Comparison of ENCODE assay signal across 9 mouse cellular contexts in genomic region chr12:111376053-111376452, GRCm38 (mm10). TPM values are rescaled to one million over a fixed set of nuclear protein-coding genes. Genes with fewer than 3 reads are reported as not detected.
DNase-seq lines count a peak whose midpoint lies in the region; ATAC-seq and TF ChIP-seq lines count a peak whose summit lies in the region.
"Had no signal": no experiment of that assay in that cellular context is flagged by ENCODE, and none has a peak within 500 bp of the region (broad histone marks: within the 10 kb centered on the region; RNA-seq: fewer than 3 reads in every experiment).

No protein-coding gene starts in this region.

- peak overlapping the region; percentile 94; the same call in 1 of the 2 replicates for H3K27ac ChIP-seq in heart, embryonic 10.5 days
- H3K27ac ChIP-seq in CH12.LX (ENCODE audit: insufficient read depth, low read depth), result no peak overlapping the region
- peak overlapping the region; percentile 97; the same call in 1 of the 2 replicates for H3K27ac ChIP-seq in hindbrain, embryonic 10.5 days

- TF ChIP-seq POLR2A in CH12.LX (IDR thresholded peaks at IDR 0.05; ENCODE audit: low read depth, low read length), result no peak

- peak overlapping the region; percentile 80 for H3K9ac ChIP-seq in CH12.LX (ENCODE audit: insufficient read depth, low read depth)

- no peaks in the 10 kb centered on the region for H3K36me3 ChIP-seq in heart, embryonic 10.5 days
- peaks cover 0 to 2% of the 10 kb centered on the region in 2 experiments for H3K36me3 ChIP-seq in CH12.LX (replicated peaks in 1 of 2; ENCODE audit: control insufficient read depth in 1 of 2, insufficient read depth in 1 of 2, low read length in 1 of 2)
- H3K36me3 ChIP-seq in hindbrain, embryonic 10.5 days, result no peaks in the 10 kb centered on the region

- H3K9me3 ChIP-seq in heart, embryonic 10.5 days, result no peaks in the 10 kb centered on the region
- H3K9me3 ChIP-seq in CH12.LX (replicated peaks; ENCODE audit: low read length), result no peaks in the 10 kb centered on the region
- no peaks in the 10 kb centered on the region for H3K9me3 ChIP-seq in hindbrain, embryonic 10.5 days

- dilution Hi-C loops in CH12.LX (cut with MboI; ENCODE audit: extremely low pct_ligation_motif_present, extremely low pct_unique_long_range_greater_than_20kb, low sequenced_read_pairs), result no loop called here

- peak overlapping the region; percentile 94 for H3K4me3 ChIP-seq in heart, embryonic 10.5 days
- H3K4me3 ChIP-seq in CH12.LX (replicated peaks in 1 of 3; ENCODE audit: low read depth in 2 of 3, low read length in 2 of 3, poor library complexity in 1 of 3), result peak overlapping the region in 2 of 3 experiments; percentile 39 to 99
- H3K4me3 ChIP-seq in hindbrain, embryonic 10.5 days, result peak overlapping the region; percentile 96

- TF ChIP-seq CTCF in CH12.LX (conservative IDR thresholded peaks at IDR 0.05 in 1 of 2, IDR thresholded peaks at IDR 0.05 in 1 of 2; ENCODE audit: low read depth in 2 of 2, low read length in 2 of 2), result no peak

- in situ Hi-C loops in CH12.LX (cut with MboI; ENCODE audit: low pct_ligation_motif_present, low pct_unique_long_range_greater_than_20kb, low sequenced_read_pairs), result no loop called here

- H3K4me2 ChIP-seq in CH12.LX (ENCODE audit: insufficient read depth, low read depth, poor library complexity, severe bottlenecking), result peak overlapping the region; percentile 79

- no peaks in the 10 kb centered on the region; the same call in 1 of the 2 replicates for H3K79me2 ChIP-seq in CH12.LX (replicated peaks; ENCODE audit: control insufficient read depth, extremely low read depth, insufficient read depth, poor library complexity, severe bottlenecking)

- no peak for TF ChIP-seq RAD21 in CH12.LX (IDR thresholded peaks at IDR 0.05; ENCODE audit: low read depth, low read length)

- no peak for DNase-seq in heart, embryonic 10.5 days (ENCODE audit: low spot score)
- DNase-seq in heart, postnatal 14 days, result no peak
- DNase-seq in CH12.LX (ENCODE audit: extremely low read depth), result no peak
- no peak for DNase-seq in hindbrain, embryonic 10.5 days (ENCODE audit: low spot score)
- no peak for DNase-seq in layer of hippocampus, adult 9-11 months
- DNase-seq in layer of hippocampus, adult 18-20 months (ENCODE audit: low spot score in 2 of 2), result no peak
- no peak for DNase-seq in cerebellum, adult 11 months

- H3K27me3 ChIP-seq in heart, embryonic 10.5 days (ENCODE audit: insufficient read depth, poor library complexity, severe bottlenecking), result no peaks in the 10 kb centered on the region
- H3K27me3 ChIP-seq in CH12.LX (replicated peaks), result peaks cover 23% of the 10 kb centered on the region
- no peaks in the 10 kb centered on the region for H3K27me3 ChIP-seq in hindbrain, embryonic 10.5 days (ENCODE audit: insufficient read depth, poor library complexity, severe bottlenecking)

- H3K4me1 ChIP-seq in heart, embryonic 10.5 days, result peaks cover 48% of the 10 kb centered on the region
- H3K4me1 ChIP-seq in CH12.LX (ENCODE audit: control insufficient read depth in 1 of 2, insufficient read depth in 2 of 2), result peaks cover 4 to 31% of the 10 kb centered on the region in 2 experiments
- peaks cover 43% of the 10 kb centered on the region for H3K4me1 ChIP-seq in hindbrain, embryonic 10.5 days (replicated peaks)

- 31% methylated on average over 6 of the region's 6 CpGs for WGBS in heart, embryonic 10.5 days
- WGBS in hindbrain, embryonic 10.5 days, result 55% methylated on average over 6 of the region's 6 CpGs

- intact Hi-C loops in heart, postnatal 14 days (cut with DNase I), result loop anchor here (2.0 kb wide), 1 partner anchor 29 kb away; no protein-coding TSS in a partner anchor

- ATAC-seq in megakaryocyte progenitor cell, adult 5-6 weeks (replicated peaks; ENCODE audit: poor library complexity), result peak; percentile 35; the same call in 1 of the 2 replicates

- TF ChIP-seq EP300 in CH12.LX (IDR thresholded peaks at IDR 0.05; ENCODE audit: low read length), result no peak

TF ChIP-seq in CH12.LX, 34 proteins besides CTCF, POLR2A, EP300 and RAD21:
- TF ChIP-seq MXI1 (IDR thresholded peaks at IDR 0.05; ENCODE audit: low read depth, low read length), result no peak

RNA-seq across cellular contexts. Expression of gene Cdc42bpb, which starts 1.5 kb away (rescaled TPM):
- 27.8 and 33.1 TPM in 2 replicates for polyA plus RNA-seq in heart, embryonic 10.5 days (2016; fragmentation: Nextera tagmentation; extraction: Ambion mirVana)
- total RNA-seq in heart, postnatal 14 days (2021), result 10 to 100 TPM; 73.0 to 82.1 TPM
- total RNA-seq in CH12.LX (2012; rRNA removed) (20.6 and 25.4 TPM in 2 replicates), CH12.LX (2014; rRNA removed) (12.9 and 16.7 TPM in 2 replicates)
- polyA plus RNA-seq in CH12.LX (2012; ENCODE audit: insufficient read length, low read depth), result 22.9 and 29.7 TPM in 2 replicates
- 32.6 and 34.7 TPM in 2 replicates for polyA plus RNA-seq in hindbrain, embryonic 10.5 days (2016; fragmentation: Nextera tagmentation; extraction: Ambion mirVana)
- total RNA-seq in megakaryocyte progenitor cell, adult 5-6 weeks (2015), result 1.5 and 5.4 TPM in 2 replicates
- total RNA-seq in megakaryocyte progenitor cell, adult 5-6 weeks (2017), result 2.9 and 5.2 TPM in 2 replicates
- 100 to 1,000 TPM; 119 to 124 TPM for total RNA-seq in layer of hippocampus, adult 18-20 months (2021)

RNA-seq across cellular contexts. Expression of gene Lbhd2, which starts 30.6 kb away (rescaled TPM):
- 0.21 and 0.30 TPM in 2 replicates for polyA plus RNA-seq in heart, embryonic 10.5 days (2016; fragmentation: Nextera tagmentation; extraction: Ambion mirVana)
- not detected for total RNA-seq in heart, postnatal 14 days (2021)
- total RNA-seq in CH12.LX (2012; rRNA removed) (not detected in 2 replicates), CH12.LX (2014; rRNA removed) (not detected in 2 replicates)
- polyA plus RNA-seq in CH12.LX (2012; ENCODE audit: insufficient read length, low read depth), result not detected in 2 replicates
- 0.25 TPM in 1 of 2 replicates, not detected in the other for polyA plus RNA-seq in hindbrain, embryonic 10.5 days (2016; fragmentation: Nextera tagmentation; extraction: Ambion mirVana)
- total RNA-seq in megakaryocyte progenitor cell, adult 5-6 weeks (2015), result 0.30 TPM in 1 of 2 replicates, not detected in the other
- total RNA-seq in megakaryocyte progenitor cell, adult 5-6 weeks (2017), result not detected in 2 replicates
- 1 to 10 TPM in 1 of 2 experiments, under 1 TPM in 1; 0.53 to 1.2 TPM for total RNA-seq in layer of hippocampus, adult 18-20 months (2021)
- total RNA-seq: neutrophil, adult 5-6 weeks had no signal

RNA-seq across cellular contexts. Expression of gene Exoc3l4, which starts 40.8 kb away (rescaled TPM):
- 14.5 and 14.6 TPM in 2 replicates for polyA plus RNA-seq in heart, embryonic 10.5 days (2016; fragmentation: Nextera tagmentation; extraction: Ambion mirVana)
- total RNA-seq in heart, postnatal 14 days (2021), result 1 to 10 TPM; 4.1 to 5.5 TPM
- total RNA-seq in CH12.LX (2012; rRNA removed), result 0.29 and 0.85 TPM in 2 replicates
- 0.80 and 1.2 TPM in 2 replicates for total RNA-seq in CH12.LX (2014; rRNA removed)
- polyA plus RNA-seq in CH12.LX (2012; ENCODE audit: insufficient read length, low read depth), result 0.56 and 0.81 TPM in 2 replicates
- polyA plus RNA-seq in hindbrain, embryonic 10.5 days (2016; fragmentation: Nextera tagmentation; extraction: Ambion mirVana), result 4.7 and 5.4 TPM in 2 replicates
- total RNA-seq in megakaryocyte progenitor cell, adult 5-6 weeks (2015), result 0.42 and 1.1 TPM in 2 replicates
- total RNA-seq in megakaryocyte progenitor cell, adult 5-6 weeks (2017), result not detected in 2 replicates
- 1 to 10 TPM; 6.1 to 7.1 TPM for total RNA-seq in layer of hippocampus, adult 18-20 months (2021)
- total RNA-seq: neutrophil, adult 5-6 weeks had no signal
